Mouse (Mus musculus) layer of hippocampus, adult 11-12 months (tissue): ENCODE data around the gene Glyat.
"Not testable (repeated sequence)": the region's sequence is repeated elsewhere in the genome, so short reads cannot be mapped to it uniquely, and the experiment has no call there.

Experiments used
- DNase-seq: peaks from one replicate; pipeline ENCODE4 v3.0.0; 2022; ENCODE audit warnings: low spot score

Glyat gene

DNA sequence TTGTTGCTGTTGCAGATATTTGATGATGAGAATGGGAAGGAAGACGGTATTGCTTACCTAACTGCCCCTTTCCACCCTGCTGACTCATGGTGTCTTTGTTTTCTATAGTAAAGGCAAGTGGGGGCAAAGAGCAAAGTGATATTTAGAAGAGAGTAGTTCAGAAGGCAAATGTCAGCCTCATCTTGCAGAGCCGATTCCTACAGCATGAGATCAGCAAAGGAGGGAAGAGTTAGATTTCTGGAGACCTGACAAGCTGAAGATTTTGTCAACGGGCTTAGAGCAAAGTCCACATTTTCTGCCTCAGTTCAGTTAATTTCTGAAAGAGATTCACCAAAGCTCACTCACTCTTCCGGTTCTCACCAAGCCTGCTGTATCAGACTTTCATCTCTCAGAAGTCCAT, at the start of gene Glyat:
Glyat (plus strand) TSS at position 133 of the 400 bp plus-strand sequence.
- no peak for DNase-seq

DNA sequence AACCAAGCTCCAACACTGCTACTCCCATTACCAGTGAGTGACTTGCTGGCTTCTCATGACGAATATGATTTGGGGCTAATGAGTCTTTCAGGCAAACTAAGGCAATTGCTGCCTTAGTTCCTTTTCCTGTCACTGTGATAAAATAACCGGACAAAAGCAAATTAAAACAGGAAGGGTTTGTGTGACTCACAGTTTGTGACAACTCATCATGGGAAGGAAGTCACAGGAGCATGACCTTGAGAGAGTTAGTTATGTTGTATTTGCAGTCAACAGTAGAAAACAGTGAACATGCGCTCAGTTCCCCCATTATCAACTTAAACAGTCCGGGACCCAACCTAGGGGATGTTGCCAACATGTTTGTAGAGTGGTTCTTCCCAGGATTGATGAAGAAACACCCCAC, 47.8 kb upstream of the Glyat start:
- no peak for DNase-seq

DNA sequence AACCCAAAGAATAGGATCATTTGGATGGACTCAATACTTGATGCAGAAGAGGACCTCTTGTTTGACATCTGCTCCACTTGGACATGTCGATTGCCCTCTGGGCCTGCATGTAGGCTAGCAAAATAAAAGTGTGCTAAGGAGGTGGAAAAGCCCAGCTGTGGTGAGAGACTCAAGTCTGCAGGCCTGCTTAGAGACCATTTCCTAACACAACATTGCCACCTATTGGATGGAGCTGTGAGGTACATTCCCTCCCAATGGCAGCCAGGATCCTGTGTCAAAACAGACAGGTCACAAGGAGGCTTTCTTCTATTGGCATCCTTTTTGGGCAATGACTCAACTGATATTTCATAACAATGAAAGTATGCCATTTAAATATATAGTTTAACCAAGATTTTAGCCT, 41.2 kb upstream of the Glyat start:
- DNase-seq = peak; percentile 83

DNA sequence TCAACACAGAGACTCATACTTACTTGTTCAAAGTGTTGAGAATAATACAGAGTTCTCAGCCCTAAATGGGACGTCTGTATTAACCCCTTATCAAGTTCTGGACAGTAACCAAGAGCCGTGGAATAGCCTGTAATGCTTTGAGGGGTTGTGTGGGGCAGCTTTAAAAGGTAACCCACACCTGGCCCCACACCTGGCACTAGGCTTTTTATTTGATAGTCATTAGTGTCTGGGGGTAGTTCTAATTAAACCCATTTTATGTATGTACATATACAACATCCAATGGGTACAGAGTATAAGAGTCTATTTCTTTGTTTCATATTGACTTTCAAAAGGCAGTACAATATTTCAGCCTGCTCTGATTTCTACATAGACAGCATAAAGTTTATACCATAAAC, 38.0 kb upstream of the Glyat start:
- DNase-seq = no peak

DNA sequence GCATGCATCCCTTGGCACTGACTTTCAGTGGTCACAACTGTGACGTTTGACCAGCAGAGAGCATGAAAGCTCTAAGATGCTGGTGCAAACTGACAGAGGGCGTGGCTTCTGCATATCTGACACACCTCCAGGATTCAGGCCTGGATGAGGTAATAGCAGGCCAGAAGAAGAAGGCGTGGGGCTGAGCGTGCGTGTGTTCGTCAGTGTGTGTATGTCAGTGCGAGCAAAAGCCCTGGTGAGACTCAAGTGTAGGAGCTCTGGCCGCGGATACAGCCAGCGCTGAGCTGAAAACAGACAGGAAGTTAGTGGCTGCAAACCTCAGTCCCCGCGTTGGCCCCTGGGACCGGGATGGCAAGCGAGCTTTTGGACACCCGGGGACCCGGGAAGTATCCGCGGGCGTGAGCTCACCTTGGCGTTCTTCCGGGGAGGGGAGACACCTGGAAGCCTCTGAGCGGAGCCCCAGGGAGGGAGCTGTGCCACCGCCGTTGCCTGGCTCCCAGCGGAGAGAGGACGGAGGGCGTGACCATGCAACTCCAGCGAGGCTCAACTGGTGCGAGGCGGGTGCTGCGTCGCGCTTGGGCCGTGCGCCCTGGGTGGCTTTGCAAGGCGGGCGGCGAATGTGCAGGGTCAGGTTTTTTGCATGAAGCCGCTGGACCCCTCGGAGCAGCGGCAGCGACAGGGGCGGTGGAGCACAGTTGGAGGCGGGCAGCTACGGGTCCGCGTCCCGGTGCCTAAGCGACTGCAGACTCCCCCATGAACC, 37.4 kb upstream of the Glyat start:
- peak; percentile 56 for DNase-seq

DNA sequence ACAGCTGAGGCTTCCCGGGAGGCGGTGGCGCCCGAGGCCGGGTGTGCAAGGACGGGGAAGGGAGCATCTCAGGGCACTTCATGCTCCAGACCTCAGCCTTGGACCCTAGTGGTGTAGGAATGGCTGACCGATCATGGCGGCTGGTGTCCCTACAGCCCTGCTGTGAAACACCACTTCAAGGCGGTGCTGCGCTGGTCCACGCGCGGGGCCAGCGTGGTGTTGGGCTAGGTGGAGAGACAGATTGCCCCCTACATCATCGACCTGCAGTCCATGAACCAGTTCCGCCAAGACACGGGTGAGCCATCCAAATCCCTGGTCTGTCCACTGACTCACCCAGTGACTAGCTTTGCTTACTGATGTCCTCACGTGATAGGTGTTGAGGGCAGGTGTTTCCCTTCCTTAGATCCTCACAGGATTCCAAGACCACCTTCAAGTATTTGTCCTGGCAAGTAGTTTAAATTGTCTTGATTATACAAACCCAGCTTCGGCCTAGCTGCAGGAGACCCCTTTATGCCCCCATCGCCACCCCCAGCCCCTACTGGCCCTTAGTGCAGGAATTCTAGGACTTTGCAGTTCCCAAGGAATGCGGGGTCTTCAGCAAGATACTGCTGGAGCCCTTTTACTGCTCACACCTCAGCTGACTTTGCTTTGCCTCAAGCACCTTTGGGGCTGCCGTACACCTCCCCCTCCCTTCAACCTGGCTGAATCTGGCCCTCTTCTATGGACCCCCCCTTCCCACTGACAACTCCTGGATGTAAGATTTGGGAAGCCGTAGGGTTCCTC, 36.6 kb upstream of the Glyat start:
- DNase-seq = peak; percentile 16

DNA sequence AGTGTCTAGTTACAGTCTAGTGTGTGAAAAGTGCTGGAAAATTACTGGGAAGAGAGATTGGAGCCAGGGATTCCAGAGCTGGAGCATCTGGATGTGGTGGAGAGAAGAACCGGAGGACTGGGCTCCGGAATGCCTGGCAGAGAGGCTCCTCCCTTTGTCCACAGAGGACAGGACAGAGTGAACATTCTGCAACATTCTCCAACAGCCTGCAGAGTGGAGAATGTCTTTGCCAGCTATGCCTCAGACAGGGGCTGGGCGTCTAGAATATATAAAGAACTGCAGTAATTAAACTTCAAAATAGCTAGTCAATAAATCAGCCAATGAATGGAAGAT, 36.1 kb upstream of the Glyat start:
- no peak for DNase-seq

DNA sequence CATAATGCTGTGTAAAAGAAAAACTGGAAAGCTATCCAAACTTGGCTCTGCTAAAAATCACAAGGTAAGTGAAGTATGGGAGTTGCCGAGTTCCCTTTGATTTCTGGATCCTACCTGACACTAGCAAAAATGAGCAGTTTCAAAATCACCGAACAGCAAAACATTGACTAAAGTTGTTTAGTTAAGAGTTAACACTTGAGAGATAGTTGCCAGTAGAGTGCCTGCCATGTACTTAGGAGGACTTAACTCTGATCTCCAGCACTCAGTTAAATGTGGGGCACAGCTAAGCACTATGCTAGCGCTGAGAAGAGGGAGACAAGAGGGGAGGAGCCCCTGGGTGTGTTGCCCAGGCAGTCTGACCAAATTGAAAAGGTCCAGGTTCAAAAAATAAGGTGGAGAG, 34.4 kb upstream of the Glyat start:
- no peak for DNase-seq

DNA sequence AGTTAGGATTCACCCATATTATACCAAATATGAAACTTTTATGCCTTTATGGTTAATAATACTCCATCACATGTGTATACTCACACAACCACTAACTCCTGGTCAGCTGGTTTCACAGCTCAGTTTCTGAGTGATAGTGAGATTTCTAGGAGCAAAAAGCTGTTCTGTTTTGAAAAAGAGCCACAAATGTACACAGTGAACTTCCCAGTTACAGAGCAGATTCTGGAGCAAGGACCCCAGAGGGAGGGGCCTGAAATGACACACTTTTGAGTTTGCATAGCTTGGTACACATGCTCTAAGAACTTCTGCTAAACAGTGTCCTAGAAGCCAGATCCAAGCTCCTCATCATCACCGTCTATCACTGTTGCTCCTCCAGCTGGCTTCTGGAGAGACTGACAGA, 33.4 kb upstream of the Glyat start, which contains the start of gene Gm4952:
Gm4952 (plus strand) TSS at position 301 of the 400 bp plus-strand sequence.
- DNase-seq = no peak

DNA sequence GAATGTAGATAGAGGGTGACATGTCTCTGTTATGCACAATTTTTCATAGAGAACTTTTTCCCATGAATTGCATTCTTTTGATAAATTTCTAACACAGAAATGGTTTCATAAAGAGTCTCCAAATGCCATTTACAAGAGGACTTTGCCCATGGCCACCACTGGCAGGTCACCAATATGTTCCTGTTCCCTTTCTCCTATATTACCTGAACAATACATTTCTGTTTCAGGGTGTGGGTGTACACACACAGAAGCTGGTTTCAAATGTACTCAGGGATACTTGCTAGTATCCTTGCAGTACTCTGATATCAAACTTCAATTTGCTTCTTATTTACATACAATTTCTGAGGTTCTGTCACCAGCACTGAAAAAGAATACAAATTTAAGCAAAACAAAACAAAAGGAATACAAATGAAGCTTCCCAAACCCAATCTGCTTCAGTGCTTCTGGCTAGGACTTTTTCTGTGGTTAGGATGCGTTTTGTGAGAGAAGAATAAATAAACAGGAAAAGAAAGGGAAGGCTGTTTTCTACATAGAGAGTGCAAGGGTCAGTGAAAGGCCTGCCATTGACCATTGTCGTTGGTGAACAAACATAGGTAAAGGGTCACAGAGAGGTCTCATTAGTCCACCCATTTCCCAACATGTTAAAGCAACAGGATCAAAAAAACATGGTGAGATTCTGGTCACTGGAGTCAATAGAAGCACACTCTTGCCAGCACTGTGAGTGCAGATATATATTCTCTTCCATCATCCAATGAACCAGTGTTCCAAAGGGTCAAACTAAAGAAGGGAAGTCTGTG, 32.2 kb upstream of the Glyat start:
- DNase-seq = no peak

DNA sequence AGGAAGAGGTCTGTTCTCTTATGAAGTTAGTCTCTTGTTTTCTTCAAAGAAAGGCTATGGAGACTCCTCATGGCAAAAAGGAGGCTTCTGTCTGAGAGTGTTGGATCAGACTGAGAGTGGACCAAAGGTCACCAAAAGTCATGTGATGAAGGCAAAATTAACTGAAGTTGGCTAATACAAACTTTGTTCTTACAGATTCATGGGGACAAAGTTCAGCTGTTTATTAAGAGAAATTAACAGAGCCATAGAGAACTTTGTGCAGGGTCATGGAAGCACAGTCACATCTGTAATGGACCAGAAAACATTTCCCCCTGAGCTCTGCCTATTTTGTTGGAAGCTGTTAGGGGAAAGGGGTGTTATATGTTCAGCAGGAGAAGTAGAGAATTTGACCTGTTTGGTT, 24.8 kb upstream of the Glyat start:
- no peak for DNase-seq

DNA sequence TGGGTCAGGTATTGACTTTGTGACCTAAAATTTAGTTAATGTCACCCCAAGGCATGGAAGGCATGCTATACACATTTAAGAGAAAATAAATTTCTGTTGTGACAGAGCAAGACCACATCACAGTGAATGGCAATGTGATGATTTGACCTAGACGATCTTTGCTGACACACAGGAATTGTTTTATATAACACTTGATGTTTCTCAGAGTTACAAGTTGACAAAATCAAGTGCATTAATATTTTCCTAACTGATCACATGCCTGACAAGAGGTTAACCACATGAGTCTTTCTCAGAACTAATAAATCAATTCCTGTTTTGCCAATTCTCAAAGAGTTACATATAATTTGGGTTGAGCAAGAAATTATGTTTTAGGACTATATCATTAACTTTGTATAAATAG, 19.5 kb upstream of the Glyat start:
- DNase-seq = no peak

DNA sequence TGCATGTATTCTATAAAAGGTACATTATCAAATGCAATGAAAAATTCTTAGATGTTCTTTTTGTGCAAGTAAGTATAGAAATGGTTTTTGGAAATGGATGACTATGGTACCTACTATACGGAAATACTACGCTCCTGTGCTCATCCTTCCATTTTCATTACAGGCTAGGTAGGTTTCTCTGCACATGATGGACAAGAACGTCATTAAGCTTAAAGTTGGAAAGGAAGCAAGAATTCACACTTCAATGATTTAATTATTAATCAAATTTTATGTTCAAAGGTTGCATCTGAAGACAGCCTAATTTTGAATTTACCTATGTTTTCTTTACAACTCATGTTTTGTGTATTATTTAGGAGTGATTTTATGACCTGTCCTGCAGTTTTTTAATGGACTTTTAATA, 1.2 kb downstream of the Glyat start:
- no peak for DNase-seq

DNA sequence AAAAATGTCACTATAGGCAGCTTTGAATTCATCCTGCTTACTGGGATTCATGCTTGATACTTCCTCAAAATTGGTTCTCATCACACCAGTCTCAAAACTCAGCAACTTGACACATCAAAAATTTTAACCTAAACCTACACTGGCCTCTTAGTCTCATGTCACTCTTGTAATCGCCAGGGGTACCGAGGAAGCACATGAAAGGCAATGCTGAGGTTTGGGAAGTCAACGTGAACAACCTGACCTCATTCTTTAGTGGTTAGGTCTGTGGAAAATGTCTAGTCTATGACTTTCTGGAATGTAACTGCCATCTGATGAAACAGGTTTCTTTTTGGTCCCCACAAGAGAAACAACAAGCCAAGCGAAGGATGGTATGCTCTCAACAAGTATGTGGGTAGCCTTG, 1.9 kb downstream of the Glyat start:
- DNase-seq = no peak

DNA sequence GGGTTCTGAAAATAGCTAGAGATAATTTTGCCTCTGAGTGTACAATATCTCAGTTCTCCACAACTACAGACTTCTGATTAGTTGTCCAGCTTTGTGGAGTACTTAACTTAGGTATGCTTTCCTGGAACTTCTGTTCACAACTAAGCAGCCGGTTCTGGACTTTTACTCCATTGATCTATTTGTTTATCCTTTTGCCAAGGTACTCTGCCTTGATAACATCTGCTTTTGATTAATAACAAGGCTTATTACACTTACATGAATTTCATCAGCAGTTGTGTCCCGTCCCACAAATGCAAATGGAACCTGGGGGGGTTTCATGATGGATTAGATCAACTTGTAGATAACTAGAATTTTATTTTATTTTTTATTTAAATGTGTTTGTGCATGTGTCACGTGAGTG, 3.8 kb downstream of the Glyat start:
- DNase-seq = no peak

DNA sequence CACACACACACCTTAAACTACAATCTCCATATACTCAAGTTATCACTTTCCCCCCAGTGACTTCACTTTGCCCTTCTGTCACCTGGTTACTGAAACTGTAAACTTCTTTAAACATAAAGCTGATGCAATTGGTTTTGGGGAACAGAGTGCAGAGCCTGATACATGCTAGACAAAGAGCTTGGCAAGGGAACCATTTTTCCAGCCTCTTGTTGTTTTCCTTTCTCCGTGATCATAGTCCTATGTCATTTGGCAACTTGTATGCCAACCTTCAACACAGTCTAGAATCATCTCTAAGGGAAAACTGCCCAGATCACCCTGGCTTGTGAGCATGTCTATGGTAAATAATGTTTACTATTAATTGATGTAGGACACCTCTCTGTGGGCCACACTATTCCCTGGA, 4.9 kb downstream of the Glyat start:
- DNase-seq = no peak

DNA sequence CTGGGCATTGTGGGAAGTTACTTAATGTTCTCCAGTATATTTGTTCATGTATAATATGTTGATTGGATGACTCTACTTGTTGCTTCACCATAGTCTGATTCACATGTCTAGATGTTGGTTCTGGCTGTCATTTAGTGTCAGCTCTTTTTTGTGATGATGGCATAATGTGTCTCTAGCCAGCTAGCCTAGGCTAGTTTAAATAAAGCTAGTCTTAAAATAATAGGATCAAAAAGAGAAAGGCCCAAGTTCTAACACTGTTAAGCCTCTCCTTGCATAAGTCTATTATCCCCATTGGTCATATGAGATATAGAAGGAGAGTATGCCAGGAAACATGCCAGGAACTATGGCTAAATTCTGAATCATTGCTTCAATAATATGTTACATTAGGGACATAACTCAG, 16.4 kb downstream of the Glyat start:
- no peak for DNase-seq

DNA sequence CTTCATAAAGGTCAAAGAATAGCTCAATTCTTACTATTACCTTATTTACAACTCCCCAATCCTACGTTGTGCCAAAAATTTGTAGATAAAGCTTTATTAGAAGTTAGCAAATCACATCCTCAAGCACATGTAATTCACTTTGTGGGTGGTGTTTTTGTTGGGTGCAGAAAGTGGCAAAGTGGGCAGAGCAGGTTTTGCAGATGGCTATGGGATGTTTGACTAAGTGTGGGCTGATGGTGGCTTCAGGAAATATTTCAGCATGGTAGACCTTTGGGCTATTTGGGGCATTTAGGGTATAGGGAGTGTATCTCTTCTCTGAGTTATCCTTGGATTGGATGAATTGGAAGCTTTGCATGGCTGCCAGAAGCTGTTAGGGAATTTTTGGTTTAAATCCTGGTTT, 33.0 kb downstream of the Glyat start:
- DNase-seq = no peak

DNA sequence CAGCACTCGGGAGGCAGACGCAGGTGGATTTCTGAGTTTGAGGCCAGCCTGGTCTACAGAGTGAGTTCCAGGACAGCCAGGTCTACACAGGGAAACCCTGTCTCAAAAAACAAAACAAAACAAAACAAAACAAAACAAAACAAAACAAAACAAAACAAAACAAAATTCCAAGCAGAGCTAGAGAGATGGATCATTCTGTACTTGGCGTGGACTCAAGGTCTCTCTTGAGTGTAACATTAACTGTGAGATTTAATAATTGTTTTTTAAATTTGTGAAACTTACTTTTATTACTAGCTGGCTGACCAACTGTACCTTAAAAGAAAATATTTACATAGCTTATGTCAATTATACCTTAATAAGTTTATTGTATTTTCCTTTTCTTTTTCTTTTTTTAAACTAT, 35.5 kb downstream of the Glyat start:
- not testable (repeated sequence) for DNase-seq

DNA sequence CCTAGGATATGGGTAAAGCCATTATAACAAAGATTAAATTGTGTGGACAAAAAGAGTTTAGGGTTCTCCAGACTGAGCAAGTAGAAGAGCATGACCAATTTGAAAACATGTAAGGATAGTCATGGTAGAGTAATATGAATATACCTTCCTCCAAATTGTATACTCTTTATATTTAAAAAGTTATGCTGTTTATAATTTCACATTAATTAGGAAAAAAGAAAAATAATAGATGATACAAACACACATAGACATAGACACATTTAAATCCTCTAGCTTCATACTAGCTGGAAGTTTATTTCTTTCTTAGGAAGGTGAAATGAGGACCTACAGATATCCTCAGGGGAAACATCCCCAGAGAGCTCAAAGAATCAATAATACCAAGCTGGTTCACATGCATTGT, 37.0 kb downstream of the Glyat start, which contains the start of gene Olfr1442:
Olfr1442 (plus strand) TSS at position 301 of the 400 bp plus-strand sequence.
- no peak for DNase-seq

DNA sequence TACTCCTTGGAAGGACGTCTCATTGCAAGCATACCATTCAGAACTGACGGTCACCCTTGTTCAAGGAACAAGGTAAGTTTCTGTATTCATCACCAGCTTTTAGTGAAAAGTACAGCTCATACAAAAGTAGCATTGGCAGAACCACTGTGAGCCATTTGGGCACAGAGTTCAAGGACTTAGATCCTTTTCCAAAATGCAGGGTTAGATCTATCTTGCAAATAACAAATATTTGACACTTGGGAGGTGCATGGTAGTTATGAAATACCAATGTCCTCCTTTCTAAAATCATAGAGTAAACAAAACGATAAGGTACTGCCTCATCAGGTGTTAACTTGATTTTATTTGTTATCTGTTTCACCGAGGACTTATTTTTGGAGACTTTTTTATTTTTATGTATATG, 37.9 kb downstream of the Glyat start:
- DNase-seq = no peak

DNA sequence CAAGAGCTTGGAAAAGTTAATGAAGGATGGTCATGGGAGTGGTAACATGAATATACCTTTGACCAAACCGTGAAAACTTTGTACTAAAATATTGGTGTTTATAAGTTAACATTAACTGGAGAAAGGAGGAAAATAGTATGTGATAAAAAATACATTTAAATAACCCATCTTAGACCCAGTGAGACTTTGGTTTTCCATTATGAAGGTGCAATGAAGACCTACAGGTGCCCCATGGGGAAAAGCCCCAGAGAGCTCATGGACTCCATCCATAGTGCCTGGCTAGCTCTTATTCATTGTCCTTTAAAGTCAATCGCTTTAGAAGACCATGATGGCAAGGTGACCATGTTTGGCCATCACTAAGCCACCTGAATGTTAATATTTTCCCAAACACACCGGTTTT, 44.7 kb downstream of the Glyat start, which contains the start of gene Olfr1443:
Olfr1443 (plus strand) TSS at position 301 of the 400 bp plus-strand sequence.
- no peak for DNase-seq

DNA sequence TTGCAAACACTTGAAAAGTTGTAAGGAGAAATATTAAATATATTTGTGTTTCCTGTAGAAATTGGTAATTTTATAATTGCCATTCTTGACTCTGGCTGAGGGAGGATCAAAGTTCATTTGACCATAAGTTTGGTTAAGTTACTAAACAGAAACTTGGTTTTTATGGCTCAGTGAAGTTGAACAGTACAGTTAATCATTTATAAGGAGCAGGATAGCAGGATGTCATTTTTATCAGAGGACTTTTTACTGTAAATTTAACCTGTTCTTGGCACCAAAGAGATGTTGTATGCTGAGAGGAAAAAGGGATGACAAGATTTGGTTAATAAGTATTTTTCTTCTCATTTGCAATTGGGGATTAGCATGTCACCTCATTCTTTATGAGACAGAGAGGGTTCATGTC, 51.5 kb downstream of the Glyat start:
- no peak for DNase-seq
